In the genomic region with DNA sequence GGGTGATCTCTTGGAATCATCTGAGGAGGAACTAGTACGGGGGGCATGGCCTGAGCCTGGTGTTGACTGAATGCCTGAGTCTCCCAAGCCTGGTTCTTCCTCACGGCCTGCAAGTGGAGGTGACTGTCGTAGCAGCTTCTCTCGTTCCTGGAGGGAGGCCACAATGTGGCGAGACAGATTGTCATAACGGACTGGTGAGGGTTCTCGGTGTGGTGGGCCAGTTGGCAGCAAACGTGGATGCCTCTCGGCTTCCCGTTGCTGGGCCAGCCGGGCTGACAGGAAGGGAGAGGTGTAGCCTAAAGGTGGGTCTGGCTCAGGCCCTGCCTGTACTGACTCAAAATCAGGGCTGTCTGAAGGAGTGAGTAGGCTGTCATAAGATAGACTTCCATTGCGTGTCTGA, we compare ENCODE assay signal across 25 mouse cellular contexts. TPM values are rescaled to one million over a fixed set of nuclear protein-coding genes. Genes with fewer than 3 reads are reported as not detected.
A peak's percentile ranks its signal among the peaks of the same experiment; 100 is the strongest.
DNase-seq lines count a peak whose midpoint lies in the region; ATAC-seq and TF ChIP-seq lines count a peak whose summit lies in the region.
"Had no signal": no experiment of that assay in that cellular context is flagged by ENCODE, and none has a peak within 500 bp of the region (broad histone marks: within the 10 kb centered on the region; RNA-seq: fewer than 3 reads in every experiment).

No protein-coding gene starts in this region.

- no peak overlapping the region for H3K9ac ChIP-seq in forebrain, embryonic 13.5 days
- H3K9ac ChIP-seq in forebrain, embryonic 16.5 days (replicated peaks; ENCODE audit: low read depth, low read length) = no peak overlapping the region
- H3K9ac ChIP-seq: embryonic facial prominence, embryonic 12.5 days; heart, embryonic 13.5 days had no signal

- no peaks in the 10 kb centered on the region for H3K9me3 ChIP-seq in forebrain, embryonic 13.5 days (replicated peaks)
- H3K9me3 ChIP-seq in forebrain, embryonic 16.5 days (ENCODE audit: control insufficient read depth, low read length) = no peaks in the 10 kb centered on the region
- H3K9me3 ChIP-seq: embryonic facial prominence, embryonic 12.5 days; heart, embryonic 13.5 days had no signal

- 92% methylated on average over 12 of the region's 12 CpGs for whole genome bisulfite sequencing in forebrain, embryonic 13.5 days
- 86% methylated on average over 12 of the region's 12 CpGs for WGBS in forebrain, embryonic 16.5 days

- TF ChIP-seq CTCF in layer of hippocampus, adult 2 months (conservative IDR thresholded peaks at IDR 0.05) = no peak

- H3K36me3 ChIP-seq in forebrain, embryonic 13.5 days (ENCODE audit: poor library complexity, severe bottlenecking) = peaks cover 91% of the 10 kb centered on the region
- H3K36me3 ChIP-seq in forebrain, embryonic 16.5 days (ENCODE audit: control insufficient read depth, insufficient read depth) = peaks cover 50% of the 10 kb centered on the region

- ATAC-seq in forebrain, embryonic 13.5 days = peak; percentile 23; the same call in 1 of the 2 replicates
- ATAC-seq in forebrain, embryonic 16.5 days = no peak

- DNase-seq in layer of hippocampus, adult 2 months (ENCODE audit: low spot score in 2 of 2) = no peak
- no peak for DNase-seq in layer of hippocampus, postnatal 25 days (ENCODE audit: extremely low spot score in 1 of 2, low spot score in 1 of 2)
- peak; percentile 32 to 36 for DNase-seq in cerebellum, adult 18-20 months
- peak; percentile 30 to 48 for DNase-seq in cerebellum, postnatal 36 days
- DNase-seq in lung, postnatal 10 days = no peak
- DNase-seq in thymus, postnatal 14 days = no peak
- DNase-seq: adrenal gland, postnatal 25 days; heart, adult 18-20 months; heart, postnatal 36 days; kidney, adult 8-10 months; kidney, postnatal 14 days; left cerebral cortex, postnatal 4 days; lung, adult 2 months; lung, postnatal 36 days; thymus, postnatal 4 days had no signal

- no peak overlapping the region for H3K4me2 ChIP-seq in forebrain, embryonic 13.5 days
- no peak overlapping the region for H3K4me2 ChIP-seq in forebrain, embryonic 16.5 days (ENCODE audit: low read length)
- H3K4me2 ChIP-seq: embryonic facial prominence, embryonic 12.5 days; heart, embryonic 13.5 days had no signal

- H3K4me1 ChIP-seq in forebrain, embryonic 13.5 days = no peaks in the 10 kb centered on the region
- no peaks in the 10 kb centered on the region for H3K4me1 ChIP-seq in forebrain, embryonic 16.5 days (replicated peaks; ENCODE audit: control insufficient read depth, insufficient read depth, low read length)
- H3K4me1 ChIP-seq: embryonic facial prominence, embryonic 12.5 days; heart, embryonic 13.5 days had no signal

- H3K27me3 ChIP-seq in forebrain, embryonic 13.5 days = no peaks in the 10 kb centered on the region
- no peaks in the 10 kb centered on the region for H3K27me3 ChIP-seq in forebrain, embryonic 16.5 days (replicated peaks; ENCODE audit: control insufficient read depth, insufficient read depth, low read length)
- H3K27me3 ChIP-seq: embryonic facial prominence, embryonic 12.5 days; heart, embryonic 13.5 days had no signal

- no peak overlapping the region for H3K27ac ChIP-seq in forebrain, embryonic 13.5 days
- H3K27ac ChIP-seq in forebrain, embryonic 16.5 days (ENCODE audit: low read length) = no peak overlapping the region
- peak overlapping the region; percentile 36; the same call in 1 of the 2 replicates for H3K27ac ChIP-seq in layer of hippocampus, adult 2 months
- H3K27ac ChIP-seq: embryonic facial prominence, embryonic 12.5 days; heart, embryonic 13.5 days; left cerebral cortex, adult 2 months had no signal

- no peak overlapping the region for H3K4me3 ChIP-seq in forebrain, embryonic 13.5 days
- H3K4me3 ChIP-seq in forebrain, embryonic 16.5 days (replicated peaks; ENCODE audit: low read length) = no peak overlapping the region
- H3K4me3 ChIP-seq in layer of hippocampus, adult 2 months = no peak overlapping the region
- H3K4me3 ChIP-seq: embryonic facial prominence, embryonic 12.5 days; erythroblast, embryonic 14.5 days; heart, embryonic 13.5 days; left cerebral cortex, adult 2 months had no signal

RNA-seq across cellular contexts. Expression of gene Tmx2, which starts 11.1 kb away (rescaled TPM):
- polyA plus RNA-seq in forebrain, embryonic 13.5 days (2015; fragmentation: Nextera tagmentation; extraction: Ambion mirVana) = 179 and 199 TPM in 2 replicates
- 212 and 231 TPM in 2 replicates for polyA plus RNA-seq in forebrain, embryonic 16.5 days (2015; fragmentation: Nextera tagmentation; extraction: Ambion mirVana)
- total RNA-seq in layer of hippocampus, adult 2 months (2021) = 100 to 1,000 TPM; 231 to 240 TPM
- total RNA-seq in layer of hippocampus, postnatal 25 days (2021) = 100 to 1,000 TPM; 217 to 249 TPM

RNA-seq across cellular contexts. Expression of gene Med19, which starts 11.8 kb away (rescaled TPM):
- 54.6 and 56.2 TPM in 2 replicates for polyA plus RNA-seq in forebrain, embryonic 13.5 days (2015; fragmentation: Nextera tagmentation; extraction: Ambion mirVana)
- polyA plus RNA-seq in forebrain, embryonic 16.5 days (2015; fragmentation: Nextera tagmentation; extraction: Ambion mirVana) = 53.8 and 54.3 TPM in 2 replicates
- total RNA-seq in layer of hippocampus, adult 2 months (2021) = 10 to 100 TPM; 31.4 to 31.8 TPM
- total RNA-seq in layer of hippocampus, postnatal 25 days (2021) = 10 to 100 TPM; 31.3 to 33.3 TPM

RNA-seq across cellular contexts. Expression of gene Gm28635, which starts 12.2 kb away (rescaled TPM):
- polyA plus RNA-seq in forebrain, embryonic 13.5 days (2015; fragmentation: Nextera tagmentation; extraction: Ambion mirVana) = not detected in 2 replicates
- not detected in 2 replicates for polyA plus RNA-seq in forebrain, embryonic 16.5 days (2015; fragmentation: Nextera tagmentation; extraction: Ambion mirVana)
- 1 to 10 TPM; 3.3 to 9.9 TPM for total RNA-seq in layer of hippocampus, adult 2 months (2021)
- total RNA-seq in layer of hippocampus, postnatal 25 days (2021) = 1 to 10 TPM in 1 of 2 experiments, not detected in 1; 1.1 TPM
- total RNA-seq: adrenal gland, postnatal 25 days; liver, adult 2 months; megakaryocyte-erythroid progenitor cell, adult 5-6 weeks had no signal
- polyA plus RNA-seq: embryonic facial prominence, embryonic 12.5 days; erythroblast, embryonic 14.5 days; heart, embryonic 13.5 days; intestine, embryonic 14.5 days; liver, adult 2 months; lung, adult 2 months; testis, adult 2 months had no signal

RNA-seq across cellular contexts. Expression of gene Selenoh, which starts 19.5 kb away (rescaled TPM):
- 418 and 438 TPM in 2 replicates for polyA plus RNA-seq in forebrain, embryonic 13.5 days (2015; fragmentation: Nextera tagmentation; extraction: Ambion mirVana)
- polyA plus RNA-seq in forebrain, embryonic 16.5 days (2015; fragmentation: Nextera tagmentation; extraction: Ambion mirVana) = 213 and 225 TPM in 2 replicates
- total RNA-seq in layer of hippocampus, adult 2 months (2021) = 10 to 100 TPM; 21.7 to 26.3 TPM
- 10 to 100 TPM; 30.3 to 31.5 TPM for total RNA-seq in layer of hippocampus, postnatal 25 days (2021)

RNA-seq across cellular contexts. Expression of gene Zdhhc5, which starts 24.9 kb away (rescaled TPM):
- 16.5 and 17.7 TPM in 2 replicates for polyA plus RNA-seq in forebrain, embryonic 13.5 days (2015; fragmentation: Nextera tagmentation; extraction: Ambion mirVana)
- 19.4 and 20.1 TPM in 2 replicates for polyA plus RNA-seq in forebrain, embryonic 16.5 days (2015; fragmentation: Nextera tagmentation; extraction: Ambion mirVana)
- 10 to 100 TPM; 37.4 to 38.1 TPM for total RNA-seq in layer of hippocampus, adult 2 months (2021)
- total RNA-seq in layer of hippocampus, postnatal 25 days (2021) = 10 to 100 TPM; 37.3 to 37.7 TPM

Comparison
In these comparisons a context has a peak if more than half of its experiments do, and no peak if none do; other contexts are left out.
1. DNase-seq: peak in cerebellum, adult 18-20 months (2 of 2) and cerebellum, postnatal 36 days (2 of 2); none in layer of hippocampus, adult 2 months (0 of 2), layer of hippocampus, postnatal 25 days (0 of 2), lung, postnatal 10 days (single experiment) and thymus, postnatal 14 days (single experiment).